Mouse (Mus musculus) spleen, adult 2 months (tissue): ENCODE results near the gene Gda. TPM values are rescaled to one million over a fixed set of nuclear protein-coding genes. Genes with fewer than 3 reads are reported as not detected.

Source experiments
- DNase-seq, 2 experiments: peaks; one replicate each; pipeline versions ENCODE4 v3.0.0 to v3.0.0-alpha.2; 2012 to 2021; ENCODE audit warnings: low spot score in 2 of 2, low read depth in 1 of 2
- H3K27ac ChIP-seq: fragments of 200-500 bp; 2 replicates; pipeline ENCODE4 v1.5.1; 2012; ENCODE audit warnings: low read length, inconsistent platforms; ENCODE audit not compliant: insufficient read depth
- H3K27me3 ChIP-seq: fragments of 200-500 bp; 2 replicates; pipeline ENCODE4 v1.6.1; 2012; ENCODE audit warnings: mild to moderate bottlenecking, moderate library complexity, low read length, inconsistent platforms; ENCODE audit not compliant: control insufficient read depth, insufficient read depth
- H3K36me3 ChIP-seq: fragments of 200-500 bp; 2 replicates; pipeline ENCODE4 v1.6.1; 2012; ENCODE audit warnings: mild to moderate bottlenecking, low read length, inconsistent platforms; ENCODE audit not compliant: control insufficient read depth, insufficient read depth
- H3K4me1 ChIP-seq: fragments of 200-500 bp; 2 replicates; pipeline ENCODE4 v1.6.1; 2011; ENCODE audit warnings: inconsistent platforms; ENCODE audit not compliant: control insufficient read depth, insufficient read depth, insufficient read length
- H3K4me3 ChIP-seq: fragments of 200-500 bp; 2 replicates; pipeline ENCODE4 v1.5.1; 2011; ENCODE audit warnings: mild to moderate bottlenecking, inconsistent platforms; ENCODE audit not compliant: insufficient read depth, insufficient read length; ENCODE audit errors: extremely low read depth
- CTCF ChIP-seq: fragments of 200-500 bp; IDR thresholded peaks from 2 replicates; pipeline ENCODE4 v1.5.1; 2011; ENCODE audit warnings: mild to moderate bottlenecking, inconsistent platforms; ENCODE audit not compliant: insufficient read depth, insufficient read length, insufficient replicate concordance; ENCODE audit errors: extremely low read depth
- POLR2A ChIP-seq: fragments of 200-500 bp; IDR thresholded peaks from 2 replicates; pipeline ENCODE4 v1.6.1; 2011; ENCODE audit warnings: low read depth, low read length, inconsistent platforms
- WGBS: fragments of 180-500 bp; shearing (Covaris S2); methylation state at CpG from one replicate; pipeline ENCODE4 v1.1.7; 2018; 5-methylcytosine and 5-hydroxymethylcytosine counted together
- polyA plus RNA-seq: library from polyadenylated mRNA; depleted of rRNA; stranded (reverse); fragments of >200 nt; gene quantifications from 2 replicates; pipeline ENCODE4 v1.2.3, GENCODE M21; 2012

Gene Gda
- polyA plus RNA-seq, 1 experiment, result 10.9 TPM

- H3K4me1 ChIP-seq, result no peaks in the 10 kb centered on the region
- H3K27ac ChIP-seq, result no peak overlapping the region; the same call in 1 of the 2 replicates
- no peak for DNase-seq
- H3K36me3 ChIP-seq, result no peaks in the 10 kb centered on the region
- WGBS, result 70% methylated on average over 3 of the region's 3 CpGs
- no peaks in the 10 kb centered on the region for H3K27me3 ChIP-seq
- TF ChIP-seq POLR2A (no peak), CTCF (no peak)
- H3K4me3 ChIP-seq, result no peak overlapping the region
Measured at GRCm38 (mm10) chr19:21432286-21432685, 41.0 kb downstream of the Gda start.

- H3K27me3 ChIP-seq, result no peaks in the 10 kb centered on the region
- no peaks in the 10 kb centered on the region for H3K36me3 ChIP-seq
- H3K4me3 ChIP-seq, result no peak overlapping the region
- TF ChIP-seq CTCF (no peak), POLR2A (no peak)
- WGBS, result 94% methylated on average over 4 of the region's 4 CpGs
- no peak overlapping the region for H3K27ac ChIP-seq
- no peak for DNase-seq
- no peaks in the 10 kb centered on the region for H3K4me1 ChIP-seq
Measured at GRCm38 (mm10) chr19:21425391-21425790, 47.9 kb downstream of the Gda start.

DNA sequence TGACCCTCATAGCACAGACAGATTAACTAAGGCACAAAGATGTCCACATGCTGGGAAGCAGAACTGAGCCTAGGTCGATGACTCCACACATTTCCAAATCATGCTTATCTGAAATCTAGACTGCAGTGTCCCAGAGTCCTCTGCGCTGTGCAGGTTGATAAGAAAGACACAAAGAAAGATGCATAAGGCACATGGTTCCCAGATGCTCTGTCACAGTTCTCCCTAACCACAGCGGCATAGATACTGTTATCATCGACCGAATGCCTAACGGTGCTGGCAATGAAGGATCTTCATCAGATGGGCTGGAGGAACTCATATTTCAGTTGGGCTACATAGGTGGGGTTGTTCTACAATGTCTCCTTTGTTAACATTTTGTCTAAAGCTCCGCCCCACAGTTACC lies 49.5 kb downstream of the Gda start:
- TF ChIP-seq CTCF (no peak), POLR2A (no peak)
- no peak for DNase-seq
- Histone ChIP-seq H3K27me3 (no peaks in the 10 kb centered on the region), H3K4me3 (no peak overlapping the region), H3K4me1 (no peaks in the 10 kb centered on the region), H3K27ac (no peak overlapping the region), H3K36me3 (no peaks in the 10 kb centered on the region)
- 80% methylated on average over 7 of the region's 7 CpGs for WGBS

GRCm38 (mm10) chr19:21418418-21418817 lies 54.8 kb downstream of the Gda start:
- TF ChIP-seq CTCF (no peak), POLR2A (no peak)
- Histone ChIP-seq H3K4me1 (no peaks in the 10 kb centered on the region), H3K36me3 (no peaks in the 10 kb centered on the region), H3K4me3 (no peak overlapping the region), H3K27me3 (no peaks in the 10 kb centered on the region), H3K27ac (no peak overlapping the region)
- no peak for DNase-seq
- 91% methylated on average over 5 of the region's 5 CpGs for WGBS

GRCm38 (mm10) chr19:21415377-21415776 lies 57.9 kb downstream of the Gda start:
- no peaks in the 10 kb centered on the region for H3K4me1 ChIP-seq
- H3K4me3 ChIP-seq, result no peak overlapping the region
- no peak for TF ChIP-seq CTCF
- TF ChIP-seq POLR2A, result no peak
- WGBS, result 78% methylated on average over 3 of the region's 3 CpGs
- H3K27me3 ChIP-seq, result no peaks in the 10 kb centered on the region
- H3K27ac ChIP-seq, result no peak overlapping the region
- H3K36me3 ChIP-seq, result no peaks in the 10 kb centered on the region
- DNase-seq, result no peak

- DNase-seq, result no peak
- Histone ChIP-seq H3K4me3 (no peak overlapping the region), H3K4me1 (no peaks in the 10 kb centered on the region), H3K27ac (no peak overlapping the region), H3K27me3 (no peaks in the 10 kb centered on the region), H3K36me3 (no peaks in the 10 kb centered on the region)
- WGBS, result 87% methylated on average over 4 of the region's 4 CpGs
- TF ChIP-seq CTCF, result no peak
Measured at GRCm38 (mm10) chr19:21409178-21409577, 64.1 kb downstream of the Gda start.

DNA sequence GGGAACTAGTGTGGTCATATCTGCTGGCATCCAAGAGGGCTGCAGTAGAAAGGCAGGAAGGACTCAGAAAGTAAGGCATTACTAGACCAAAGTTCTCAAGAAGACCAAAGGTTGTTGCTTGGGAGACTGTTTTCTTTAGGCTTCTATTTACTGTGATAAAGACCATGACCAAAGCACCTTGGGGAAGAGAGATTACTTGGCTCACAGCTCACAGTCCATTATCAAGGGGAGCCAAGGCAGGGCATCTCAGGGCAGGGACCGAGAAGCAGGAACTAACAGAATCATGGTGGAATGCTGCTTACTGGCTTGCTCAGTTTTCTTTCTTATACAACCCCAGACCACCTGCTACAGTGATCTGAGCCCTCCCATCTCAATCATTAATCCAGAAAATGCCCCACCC lies 65.9 kb downstream of the Gda start:
- 77% methylated on average over 1 of the region's 1 CpGs for WGBS
- no peak for DNase-seq
- H3K4me3 ChIP-seq, result no peak overlapping the region
- H3K4me1 ChIP-seq, result no peaks in the 10 kb centered on the region
- no peaks in the 10 kb centered on the region for H3K36me3 ChIP-seq
- TF ChIP-seq CTCF (no peak), POLR2A (no peak)
- H3K27ac ChIP-seq, result no peak overlapping the region
- no peaks in the 10 kb centered on the region for H3K27me3 ChIP-seq
